Mouse (Mus musculus) cerebellum, adult 9-10 months (tissue): Measurements from ENCODE around the gene Fbxo8.
A peak's percentile ranks its signal among the peaks of the same experiment; 100 is the strongest.

Source experiments
- DNase-seq: peaks from one replicate; pipeline ENCODE4 v3.0.0; 2022

Fbxo8 gene

GRCm38 (mm10) chr8:56614235-56614634, 63.3 kb downstream of the Fbxo8 start:
- no peak for DNase-seq

DNA sequence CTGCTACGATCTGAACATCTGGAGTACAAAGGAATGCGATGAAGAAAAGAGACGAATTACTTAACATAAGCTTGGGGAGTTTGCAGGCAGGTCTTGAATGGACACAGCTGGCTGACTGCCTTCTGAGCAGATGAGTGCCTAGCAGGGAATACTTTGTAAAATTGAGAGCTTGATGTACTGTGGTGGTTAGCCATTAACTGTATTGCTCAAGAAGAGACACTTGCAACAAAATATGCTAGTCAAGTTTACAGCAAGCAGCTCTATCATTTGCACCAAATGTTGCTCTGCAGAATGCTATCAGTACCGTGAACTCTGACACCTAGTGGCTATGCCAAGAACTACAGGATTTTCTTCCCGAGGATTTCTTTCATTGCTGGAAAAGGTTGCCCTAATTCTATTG, 64.1 kb downstream of the Fbxo8 start:
- peak; percentile 63 for DNase-seq

DNA sequence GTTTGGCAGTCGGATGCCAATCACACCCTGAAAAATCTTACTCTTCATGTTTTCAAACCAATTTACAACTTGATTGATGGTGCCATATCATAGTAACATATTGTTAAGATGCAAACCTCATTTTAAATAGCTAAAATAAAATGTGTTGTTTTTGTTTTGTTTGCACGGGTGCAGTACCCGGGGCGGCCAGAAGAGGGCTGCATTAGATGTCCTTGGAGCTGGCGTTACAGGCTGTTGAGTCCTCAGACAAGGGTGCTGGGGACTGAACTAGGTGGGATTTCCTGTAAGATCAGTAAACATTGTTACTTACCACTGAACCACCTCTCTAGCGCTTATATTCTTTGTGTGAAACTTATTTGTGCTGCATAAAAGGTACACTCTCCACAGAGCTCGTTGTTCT, 65.4 kb downstream of the Fbxo8 start:
- no peak for DNase-seq

DNA sequence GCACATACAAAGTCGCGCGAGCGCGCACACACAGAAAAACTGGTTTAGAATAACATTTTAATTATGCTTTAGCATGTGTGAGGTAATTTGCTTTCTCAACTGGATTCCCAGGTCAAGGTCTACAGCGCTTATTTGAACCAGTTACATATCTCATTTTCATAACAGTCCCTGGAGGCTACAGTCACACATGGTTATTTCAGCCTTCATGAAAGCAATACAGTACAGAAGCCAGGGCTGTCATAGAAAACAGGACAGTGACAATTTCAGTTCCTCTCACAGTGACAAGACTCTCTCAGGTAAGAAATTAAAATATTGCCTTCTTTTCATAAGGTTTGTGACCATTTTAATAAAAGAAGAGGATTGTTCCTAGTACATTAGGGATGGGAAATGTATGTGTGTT, 66.4 kb downstream of the Fbxo8 start:
- no peak for DNase-seq

- no peak for DNase-seq
Measured at GRCm38 (mm10) chr8:56619056-56619455, 68.2 kb downstream of the Fbxo8 start.

DNA sequence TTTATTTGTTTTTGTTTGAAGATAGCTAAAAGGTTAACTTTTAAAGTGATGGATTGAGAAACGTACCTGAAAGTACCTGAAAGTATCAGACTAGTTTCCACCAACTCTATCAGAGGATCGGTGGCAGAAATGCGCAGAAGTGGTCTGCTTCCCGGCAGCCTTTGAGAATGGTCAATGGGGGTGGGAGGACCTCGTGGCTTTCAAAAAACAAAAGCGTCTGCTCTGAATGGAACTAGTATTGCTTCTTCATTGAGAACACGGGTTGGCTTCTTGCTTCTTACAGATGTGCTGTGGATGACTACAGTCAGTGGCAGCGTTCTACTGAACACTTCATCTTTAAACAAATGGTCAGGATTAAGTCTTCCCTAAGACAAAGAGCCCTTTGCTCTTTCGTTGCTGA, 68.7 kb downstream of the Fbxo8 start:
- no peak for DNase-seq

DNA sequence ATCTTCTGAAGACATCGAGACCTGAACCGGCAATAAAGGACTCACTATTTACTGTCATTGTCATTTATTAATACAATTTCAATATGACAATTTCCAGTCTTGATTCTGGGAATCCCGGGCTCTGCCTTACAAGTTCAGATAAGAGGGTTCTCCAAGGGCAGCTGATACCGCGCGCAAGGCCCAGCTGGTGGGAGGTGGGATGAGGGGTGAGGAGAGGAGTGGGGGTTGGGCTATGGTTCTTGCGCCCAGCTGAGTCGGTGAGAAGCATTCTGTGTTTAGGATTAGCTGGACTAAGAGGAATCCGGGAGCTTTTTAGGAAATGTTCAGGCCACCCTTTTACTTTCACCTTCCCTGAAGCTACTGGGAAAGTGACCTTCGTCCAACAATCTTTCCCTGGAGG, 69.8 kb downstream of the Fbxo8 start:
- DNase-seq = no peak

- DNase-seq = no peak
Measured at GRCm38 (mm10) chr8:56621093-56621492, 70.2 kb downstream of the Fbxo8 start.

DNA sequence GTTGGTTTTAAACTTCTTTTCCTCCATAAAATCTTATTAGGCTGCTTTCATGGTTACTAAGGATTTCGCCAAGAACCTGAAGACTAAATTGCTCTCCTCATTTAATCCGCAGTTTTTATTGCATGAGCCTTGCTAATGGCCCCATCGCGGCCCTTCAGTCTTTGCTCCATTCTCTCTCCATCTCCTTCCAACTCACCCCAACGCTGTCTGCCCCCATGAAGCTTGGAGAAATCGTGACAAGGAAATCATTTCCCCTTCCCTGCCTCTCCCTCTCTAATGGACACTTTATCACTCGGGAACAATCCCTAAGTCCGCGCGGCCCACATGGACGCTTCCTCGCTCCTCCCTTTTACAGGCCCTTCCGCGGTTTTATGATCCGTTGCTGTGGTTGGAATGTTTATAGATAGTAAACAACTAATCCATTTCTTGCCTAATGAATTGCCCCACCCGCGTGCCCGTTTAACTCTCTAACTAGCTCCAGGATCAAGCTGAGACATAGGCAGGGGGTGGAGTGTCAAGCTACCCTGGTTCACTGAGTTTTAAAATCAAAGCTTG, 71.7 kb downstream of the Fbxo8 start:
- no peak for DNase-seq

GRCm38 (mm10) chr8:56623346-56623745, 72.5 kb downstream of the Fbxo8 start:
- no peak for DNase-seq

- DNase-seq = peak; percentile 43
Measured at GRCm38 (mm10) chr8:56629160-56629559, 78.3 kb downstream of the Fbxo8 start.

- DNase-seq = no peak
Measured at GRCm38 (mm10) chr8:56639277-56639676, 88.4 kb downstream of the Fbxo8 start.
